Mouse (Mus musculus) heart, adult 2 months (tissue): ENCODE results near the gene Nkiras2.

Experiments
- CTCF ChIP-seq: fragments of 200-600 bp; IDR thresholded peaks from 2 replicates; pipeline ENCODE4 v1.8.1; 2022; ENCODE audit warnings: antibody characterized with exemption, mild to moderate bottlenecking, moderate library complexity
- POLR2A ChIP-seq: fragments of 200-500 bp; IDR thresholded peaks from 2 replicates; pipeline ENCODE4 v1.6.1; 2011; ENCODE audit warnings: mild to moderate bottlenecking, low read depth, low read length, control low read depth; ENCODE audit not compliant: insufficient read depth

DNA sequence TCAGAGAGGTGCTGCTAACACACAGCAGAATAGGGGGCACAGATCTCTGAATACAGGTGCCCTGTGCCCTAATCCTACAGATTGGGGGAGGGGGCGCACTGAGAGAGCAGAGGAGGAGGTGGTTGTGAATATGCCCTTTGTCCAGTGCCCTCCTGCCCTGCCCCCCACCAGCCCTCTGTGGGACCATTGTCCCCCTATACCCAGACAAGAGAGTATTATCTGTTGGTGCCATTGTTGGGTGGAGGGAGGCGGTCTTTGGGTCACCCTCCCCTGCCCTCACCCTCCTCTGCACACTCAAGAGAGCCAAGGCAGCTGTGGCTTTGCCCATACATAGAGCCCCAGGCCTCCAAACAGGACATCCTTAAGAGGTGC is 43.6 kb upstream of the Nkiras2 start:
- TF ChIP-seq POLR2A (no peak), CTCF (no peak)
